Mouse (Mus musculus) adrenal gland, postnatal 25 days (tissue): ENCODE data around the gene Zswim2. TPM values are rescaled to one million over a fixed set of nuclear protein-coding genes. Genes with fewer than 3 reads are reported as not detected.
"Not testable (repeated sequence)": the region's sequence is repeated elsewhere in the genome, so short reads cannot be mapped to it uniquely, and the experiment has no call there.

Experiments used
- DNase-seq: peaks from one replicate; pipeline ENCODE4 v3.0.0; 2021; ENCODE audit warnings: mixed read lengths
- long read RNA-seq: library from polyadenylated mRNA; stranded (forward); transcript quantifications from one replicate; pipeline ENCODE4 v2.0.0, GENCODE M21; 2021
- total RNA-seq: library from RNA; stranded (reverse); gene quantifications from 2 replicates; pipeline ENCODE4 v1.2.3, GENCODE M21; 2021

Zswim2 gene
- total RNA-seq, result not detected in 2 replicates
- long read RNA-seq, result 0 reads

- no peak for DNase-seq
These were observed at the start of gene Zswim2 for GRCm38 (mm10) chr2:83940931-83941361. Zswim2 (minus strand) TSS chr2:83941228.

GRCm38 (mm10) chr2:83990253-83990652 is 49.2 kb upstream of the Zswim2 start, which contains the start of gene Gm13691:
Gm13691 (plus strand) TSS chr2:83990553.
- not testable (repeated sequence) for DNase-seq

GRCm38 (mm10) chr2:83984443-83984842 is 43.4 kb upstream of the Zswim2 start, which contains the start of gene Gm13697:
Gm13697 (plus strand) TSS chr2:83984743.
- not testable (repeated sequence) for DNase-seq

GRCm38 (mm10) chr2:83978633-83979032 is 37.6 kb upstream of the Zswim2 start, which contains the start of gene Gm13694:
Gm13694 (plus strand) TSS chr2:83978933.
- not testable (repeated sequence) for DNase-seq

- not testable (repeated sequence) for DNase-seq
These were observed 31.8 kb upstream of the Zswim2 start, which contains the start of gene Gm13696 for GRCm38 (mm10) chr2:83972823-83973222. Gm13696 (plus strand) TSS chr2:83973123.

GRCm38 (mm10) chr2:83967013-83967412 is 26.0 kb upstream of the Zswim2 start, which contains the start of gene Gm13695:
Gm13695 (plus strand) TSS chr2:83967313.
- not testable (repeated sequence) for DNase-seq

GRCm38 (mm10) chr2:83961203-83961602 is 20.2 kb upstream of the Zswim2 start, which contains the start of gene Gm13693:
Gm13693 (plus strand) TSS chr2:83961503.
- not testable (repeated sequence) for DNase-seq

- DNase-seq, result not testable (repeated sequence)
These were observed 14.4 kb upstream of the Zswim2 start, which contains the start of gene Gm13698 for GRCm38 (mm10) chr2:83955393-83955792. Gm13698 (plus strand) TSS chr2:83955693.

- no peak for DNase-seq
These were observed 764 bp upstream of the Zswim2 start for GRCm38 (mm10) chr2:83941792-83942191.

GRCm38 (mm10) chr2:83941378-83941777 is 350 bp upstream of the Zswim2 start:
- DNase-seq, result no peak

- no peak for DNase-seq
These were observed 11.4 kb downstream of the Zswim2 start for GRCm38 (mm10) chr2:83929478-83930088.

- DNase-seq, result no peak
These were observed 39.0 kb downstream of the Zswim2 start for GRCm38 (mm10) chr2:83901896-83902540.

- DNase-seq, result no peak
These were observed 47.3 kb downstream of the Zswim2 start for GRCm38 (mm10) chr2:83893701-83894100.

GRCm38 (mm10) chr2:83883850-83884420 is 57.1 kb downstream of the Zswim2 start:
- no peak for DNase-seq

Other genes starting within 250 kb of the Zswim2 start
- gene Itgav, start 216.8 kb downstream of the Zswim2 start, total RNA-seq, result 107 and 124 TPM in 2 replicates
- gene Fam171b, start 128.6 kb downstream of the Zswim2 start, total RNA-seq, result 3.9 and 5.7 TPM in 2 replicates
- gene Gm13698, start 14.5 kb upstream of the Zswim2 start, total RNA-seq, result 1.9 and 2.0 TPM in 2 replicates
- 1.9 and 2.0 TPM in 2 replicates for gene Gm13693, start 20.3 kb upstream of the Zswim2 start, total RNA-seq
- gene Gm13695, start 26.1 kb upstream of the Zswim2 start, total RNA-seq, result not detected in 2 replicates
- gene Gm13696, start 31.9 kb upstream of the Zswim2 start, total RNA-seq, result 1.9 and 2.0 TPM in 2 replicates
- gene Gm13694, start 37.7 kb upstream of the Zswim2 start, total RNA-seq, result 1.9 and 2.0 TPM in 2 replicates
- 1.9 and 2.0 TPM in 2 replicates for gene Gm13697, start 43.5 kb upstream of the Zswim2 start, total RNA-seq
- 1.9 and 2.0 TPM in 2 replicates for gene Gm13691, start 49.3 kb upstream of the Zswim2 start, total RNA-seq